Mouse (Mus musculus): ENCODE results near the gene Ripor3.

Ripor3 gene

GRCm38 (mm10) chr2:167989310-167989709 lies 21.1 kb downstream of the Ripor3 start:
- in situ Hi-C loops (cut with MboI, MseI) = no loop called here

DNA sequence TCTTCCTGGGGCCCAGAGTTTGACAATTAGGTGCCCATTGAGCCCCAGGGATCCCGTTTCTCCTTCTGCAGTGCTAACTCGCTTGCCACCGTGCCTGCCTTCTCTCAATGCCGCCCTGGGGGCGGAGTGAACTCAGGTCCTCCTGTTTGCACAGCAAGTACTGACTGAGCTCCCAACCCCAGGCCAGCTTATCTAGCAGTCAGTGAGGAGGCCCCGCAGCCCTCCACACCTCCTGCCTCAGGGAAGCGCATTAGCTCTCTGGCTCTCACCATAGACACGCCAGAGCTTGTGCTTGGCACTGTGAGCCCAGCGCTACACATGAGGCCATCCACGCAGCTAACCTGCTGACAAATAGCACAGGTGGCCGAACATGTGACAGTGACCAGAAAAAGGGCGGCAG lies 22.8 kb downstream of the Ripor3 start:
- in situ Hi-C loops (cut with MboI, MseI) = no loop called here

- in situ Hi-C loops (cut with MboI, MseI) = no loop called here
These were observed 23.7 kb downstream of the Ripor3 start for GRCm38 (mm10) chr2:167986762-167987161.

DNA sequence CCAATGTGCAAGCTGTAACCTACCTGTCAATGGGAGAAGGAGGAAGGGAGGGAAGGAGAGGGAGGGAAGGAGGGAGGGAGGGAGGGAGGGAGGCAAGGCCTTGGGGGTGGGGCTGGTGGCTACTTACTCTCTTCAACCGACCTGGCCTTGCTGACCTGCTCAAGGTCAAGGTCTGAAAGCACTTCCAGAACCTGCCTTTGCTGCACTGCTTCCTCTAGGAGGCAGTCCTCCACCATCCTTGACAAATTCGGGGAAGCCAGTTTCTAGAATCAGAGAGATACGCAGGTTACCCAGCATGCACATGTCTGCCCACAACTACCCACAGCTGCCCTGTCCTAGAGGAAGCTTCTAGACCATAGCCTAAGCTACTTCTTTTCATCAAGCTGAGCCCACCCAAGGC lies 25.5 kb downstream of the Ripor3 start:
- in situ Hi-C loops (cut with MboI, MseI) = no loop called here

DNA sequence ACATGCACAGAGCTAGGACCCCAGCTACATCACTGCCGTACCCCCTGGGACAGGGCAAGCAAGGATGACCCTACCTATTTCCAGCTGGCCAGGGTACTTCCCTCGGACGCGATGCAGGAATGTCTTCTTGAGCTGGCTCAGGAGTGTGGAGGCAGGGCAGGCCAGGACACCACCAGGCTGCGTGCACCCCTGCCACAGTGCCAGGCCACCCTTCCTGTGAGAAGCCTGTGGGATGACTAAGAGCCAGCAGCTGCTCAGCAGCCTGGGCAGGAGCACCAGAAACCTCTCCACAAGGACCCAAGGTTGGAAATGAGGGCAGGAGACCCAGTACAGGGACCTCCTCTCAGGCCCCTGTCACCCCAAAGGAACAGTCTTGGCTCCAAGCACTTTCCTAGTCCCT lies 26.0 kb downstream of the Ripor3 start:
- in situ Hi-C loops (cut with MboI, MseI) = no loop called here

DNA sequence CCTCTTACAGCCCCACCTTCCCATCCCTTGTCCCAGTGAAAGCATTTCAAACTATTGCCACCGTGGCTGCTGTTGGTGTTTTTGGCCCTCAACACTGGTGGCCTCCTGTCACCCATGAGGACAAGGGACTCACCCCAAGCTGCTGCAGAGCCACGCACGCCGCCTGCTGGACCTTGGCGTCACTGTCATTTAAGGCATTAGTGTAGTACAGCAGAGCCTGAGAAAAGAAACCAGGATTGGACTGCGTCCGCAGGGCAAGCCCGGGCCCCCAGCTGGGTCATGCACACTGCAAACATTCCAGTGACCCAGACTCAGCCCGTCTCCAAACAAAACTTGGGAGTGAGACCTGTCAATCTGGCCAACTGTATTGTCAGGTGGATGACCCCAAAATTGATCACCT lies 27.8 kb downstream of the Ripor3 start:
- in situ Hi-C loops (cut with MboI, MseI) = no loop called here

DNA sequence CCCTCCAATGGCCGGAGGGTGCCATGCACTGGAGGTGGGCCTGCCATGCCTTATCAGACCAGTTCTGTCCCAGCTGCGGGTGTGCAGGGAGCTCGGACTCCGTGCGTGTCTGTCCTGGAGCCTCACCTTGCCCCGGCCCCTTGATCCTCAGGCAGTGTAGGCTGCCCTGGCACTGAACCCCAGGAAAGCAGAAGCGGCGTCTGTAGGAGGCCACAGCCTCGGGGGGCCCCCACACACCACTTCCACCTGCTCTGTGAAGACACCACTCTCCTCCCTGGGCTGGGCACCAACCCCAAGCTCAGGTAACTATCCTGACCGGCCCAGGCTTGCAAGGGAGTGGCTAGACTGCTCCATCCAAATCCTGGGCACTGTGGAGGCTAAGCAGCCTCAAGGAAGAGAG lies 30.0 kb downstream of the Ripor3 start:
- in situ Hi-C loops (cut with MboI, MseI) = no loop called here

DNA sequence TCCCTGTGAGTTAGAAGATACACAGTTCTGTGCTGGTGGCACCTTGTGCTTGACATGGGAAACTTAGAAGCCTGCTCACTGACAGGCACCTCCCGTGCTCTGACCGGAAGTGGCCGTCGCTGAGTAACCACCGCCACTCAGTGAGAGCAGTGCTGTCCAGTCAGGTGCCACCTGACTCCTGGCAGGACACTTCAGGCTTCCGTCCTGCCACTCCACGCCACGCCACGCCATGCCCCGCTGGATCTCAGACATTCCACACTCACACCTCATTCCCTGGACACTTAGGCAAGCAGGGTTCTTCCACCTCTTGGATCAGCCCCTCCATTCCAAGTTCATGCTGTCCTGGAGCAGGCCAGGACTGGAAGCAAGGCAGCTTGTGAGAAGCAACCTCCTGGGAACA lies 32.1 kb downstream of the Ripor3 start:
- in situ Hi-C loops (cut with MboI, MseI) = no loop called here

DNA sequence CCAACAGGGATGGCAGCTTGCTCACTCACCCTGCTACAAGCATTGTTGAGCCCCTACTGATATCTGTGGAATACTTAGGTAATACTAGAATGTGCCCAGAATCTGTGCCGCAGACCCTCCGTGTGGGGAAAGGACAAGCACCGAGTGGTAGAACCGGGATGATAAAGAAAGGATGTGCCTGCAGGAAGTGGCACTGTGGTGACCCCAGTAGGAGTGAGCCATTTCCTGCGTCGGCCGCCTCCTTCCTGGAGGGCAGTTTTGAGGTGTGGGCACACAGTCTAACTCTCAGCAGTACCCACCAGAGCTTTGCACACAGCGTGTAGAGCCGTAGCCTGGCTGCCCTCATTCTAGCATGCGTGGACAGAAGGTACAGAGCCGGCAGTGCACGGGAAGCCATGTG lies 34.7 kb downstream of the Ripor3 start:
- in situ Hi-C loops (cut with MboI, MseI) = no loop called here

DNA sequence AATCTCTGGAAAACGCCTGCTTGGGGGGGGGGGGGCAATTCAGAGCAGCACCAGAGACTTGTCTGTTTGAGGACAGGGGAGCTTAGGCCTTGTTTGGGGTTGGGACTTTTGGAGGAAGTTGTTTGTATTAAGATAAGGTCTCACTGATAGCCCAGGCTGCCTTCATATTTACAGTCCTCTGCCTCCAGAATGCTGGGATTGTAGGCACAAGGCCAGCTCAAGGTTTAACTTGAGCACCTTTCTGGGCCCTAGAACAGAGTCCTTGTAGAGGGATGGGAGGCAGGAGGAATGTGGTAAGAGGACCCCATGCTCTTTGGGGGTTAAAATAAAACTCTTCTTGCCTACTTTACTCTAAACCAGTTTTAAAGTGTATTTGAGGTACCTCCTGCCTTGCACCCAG lies 37.6 kb downstream of the Ripor3 start:
- in situ Hi-C loops (cut with MboI, MseI) = loop anchor here (25.0 kb wide), 1 partner anchor 614 kb away; no protein-coding TSS in a partner anchor

DNA sequence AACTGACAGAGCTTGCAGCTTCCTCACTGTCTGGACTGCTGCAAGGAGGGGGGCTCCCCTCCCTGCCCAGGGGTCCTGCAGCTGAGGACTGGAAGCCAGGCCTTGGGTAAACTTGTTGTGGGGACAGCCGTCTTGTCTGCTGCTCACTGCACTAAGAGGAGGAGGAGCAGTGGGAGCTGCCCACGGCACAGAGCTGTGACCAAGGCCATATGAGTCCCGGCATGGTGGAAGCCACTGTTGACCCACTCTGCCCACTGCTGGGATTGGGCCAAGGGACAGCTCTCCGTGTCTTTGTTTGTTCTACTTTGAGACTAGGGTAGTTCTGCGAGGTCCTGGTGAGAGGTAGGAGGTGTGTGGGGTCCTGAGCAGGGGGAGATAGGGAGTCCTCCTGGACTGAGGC lies 38.3 kb downstream of the Ripor3 start:
- in situ Hi-C loops (cut with MboI, MseI) = loop anchor here (25.0 kb wide), 1 partner anchor 615 kb away; no protein-coding TSS in a partner anchor

DNA sequence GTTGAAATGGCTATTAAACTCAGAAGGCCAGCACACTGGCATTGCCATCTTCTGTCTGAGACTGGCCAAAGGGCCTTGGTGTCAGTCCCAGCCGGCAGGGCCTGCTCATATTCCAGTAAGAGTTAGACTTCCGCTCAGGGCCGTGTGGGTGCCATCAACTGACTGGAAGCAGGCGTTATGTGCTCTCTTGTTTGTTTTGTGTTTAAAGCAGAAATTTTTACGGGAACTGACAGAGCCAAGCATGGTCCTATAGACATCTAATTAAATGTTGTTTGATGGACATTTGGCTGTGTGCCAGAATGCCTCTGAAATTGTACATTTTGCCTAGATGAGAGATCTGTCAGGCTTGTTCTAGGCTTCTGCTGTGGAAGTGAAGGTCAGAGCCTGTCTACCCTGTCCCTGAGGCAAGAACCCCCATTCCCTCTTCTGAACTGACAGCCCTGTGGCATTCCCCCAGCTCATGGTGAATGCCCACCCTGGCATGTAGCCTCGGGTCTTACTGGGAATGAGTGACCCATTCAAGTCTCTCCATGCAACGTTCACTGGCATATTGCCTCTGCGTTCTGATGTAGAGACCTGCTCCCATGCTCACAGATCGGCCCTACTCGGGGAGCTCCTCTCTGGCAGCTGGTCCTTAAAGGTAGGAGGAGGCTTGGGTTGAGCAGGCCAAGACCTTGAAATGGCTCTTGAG lies 40.4 kb downstream of the Ripor3 start:
- in situ Hi-C loops (cut with MboI, MseI) = loop anchor here (25.0 kb wide), 1 partner anchor 617 kb away; no protein-coding TSS in a partner anchor

DNA sequence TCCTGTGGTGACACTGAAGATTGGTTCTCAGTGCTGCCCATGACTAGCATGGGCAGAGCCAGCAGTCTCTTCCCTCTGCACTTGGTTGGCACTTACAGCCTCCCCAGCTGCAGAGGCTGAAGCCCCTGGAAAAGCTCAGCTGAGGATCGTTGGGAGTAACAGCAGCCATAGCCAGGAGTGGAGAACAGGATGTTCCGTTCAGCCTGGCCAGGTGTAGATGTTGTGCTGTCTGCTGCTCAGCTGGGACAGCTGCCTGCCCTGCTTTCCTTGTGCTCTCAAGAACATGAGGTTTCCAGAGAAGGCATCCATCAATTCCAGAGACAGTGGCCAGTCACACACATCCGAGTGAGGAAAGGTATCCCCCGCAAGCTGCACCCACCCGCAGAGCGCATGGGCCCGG lies 41.9 kb downstream of the Ripor3 start:
- in situ Hi-C loops (cut with MboI, MseI) = loop anchor here (25.0 kb wide), 1 partner anchor 619 kb away; no protein-coding TSS in a partner anchor

GRCm38 (mm10) chr2:167965911-167966310 lies 44.5 kb downstream of the Ripor3 start:
- in situ Hi-C loops (cut with MboI, MseI) = loop anchor here (25.0 kb wide), 1 partner anchor 621 kb away; no protein-coding TSS in a partner anchor

DNA sequence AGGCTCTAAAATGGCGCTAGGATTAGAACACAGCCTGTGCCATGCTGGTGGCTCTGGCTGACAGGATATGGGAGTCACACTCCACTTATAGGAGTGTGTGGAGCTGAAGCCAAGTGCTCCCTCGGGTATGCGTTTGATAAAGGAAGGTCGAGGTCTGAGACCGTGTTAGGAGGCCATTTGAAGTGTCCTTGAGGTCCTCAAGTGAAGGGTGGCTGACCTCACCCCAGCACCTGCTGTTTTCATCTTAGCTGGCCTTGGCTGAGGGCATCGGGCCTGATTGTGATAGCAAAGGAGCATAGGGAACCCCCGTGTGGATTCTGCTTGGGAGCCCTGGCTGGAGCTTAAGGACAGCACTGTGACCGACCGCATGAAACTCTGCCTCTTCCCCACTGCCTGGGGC lies 46.1 kb downstream of the Ripor3 start:
- in situ Hi-C loops (cut with MboI, MseI) = loop anchor here (25.0 kb wide), 1 partner anchor 623 kb away; no protein-coding TSS in a partner anchor

DNA sequence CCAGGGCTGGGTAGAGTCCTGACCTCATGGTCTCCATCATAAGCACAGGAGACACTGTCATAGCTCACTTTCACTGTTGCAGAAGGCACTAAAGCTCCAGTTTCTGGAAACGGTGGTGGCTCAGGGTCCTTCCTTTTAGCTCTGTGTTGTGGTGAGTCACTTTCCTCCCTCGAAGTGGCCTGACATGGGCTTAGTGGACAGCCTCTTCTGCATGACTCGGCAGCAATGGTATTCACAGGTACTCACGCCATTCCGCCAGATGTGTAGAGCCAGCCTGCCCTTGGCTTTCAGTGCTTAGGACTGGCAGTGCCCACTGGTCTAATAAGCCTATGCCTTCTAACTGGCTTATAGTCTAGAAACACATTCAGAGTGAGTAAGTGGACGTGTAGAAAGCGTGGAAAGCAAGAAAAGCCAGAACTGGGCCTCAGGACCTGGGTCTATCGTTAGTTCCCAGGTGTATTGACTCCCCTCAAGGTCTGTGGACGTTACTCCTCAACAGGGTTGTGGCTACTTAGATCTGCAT lies 46.6 kb downstream of the Ripor3 start:
- in situ Hi-C loops (cut with MboI, MseI) = loop anchor here (25.0 kb wide), 1 partner anchor 623 kb away; no protein-coding TSS in a partner anchor

DNA sequence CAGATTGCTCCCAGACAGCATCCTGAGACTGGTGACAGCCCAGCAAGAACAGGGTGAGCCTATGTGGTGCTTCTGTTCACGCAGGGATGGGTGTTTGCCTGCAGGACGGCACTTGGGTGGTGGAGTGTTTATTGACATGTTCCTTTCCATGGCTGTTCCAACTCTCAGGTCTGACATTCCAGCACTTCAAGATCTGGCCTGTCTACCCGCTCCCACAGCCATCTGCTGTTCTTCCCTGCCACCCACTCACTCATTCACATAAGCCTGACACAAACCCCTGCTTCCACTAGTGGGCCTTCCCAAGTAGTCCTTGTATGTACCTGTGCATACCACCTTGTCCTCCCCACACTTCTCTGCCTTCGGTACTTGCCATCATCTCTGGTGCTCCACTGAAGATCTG lies 47.2 kb downstream of the Ripor3 start:
- in situ Hi-C loops (cut with MboI, MseI) = loop anchor here (25.0 kb wide), 1 partner anchor 624 kb away; no protein-coding TSS in a partner anchor

DNA sequence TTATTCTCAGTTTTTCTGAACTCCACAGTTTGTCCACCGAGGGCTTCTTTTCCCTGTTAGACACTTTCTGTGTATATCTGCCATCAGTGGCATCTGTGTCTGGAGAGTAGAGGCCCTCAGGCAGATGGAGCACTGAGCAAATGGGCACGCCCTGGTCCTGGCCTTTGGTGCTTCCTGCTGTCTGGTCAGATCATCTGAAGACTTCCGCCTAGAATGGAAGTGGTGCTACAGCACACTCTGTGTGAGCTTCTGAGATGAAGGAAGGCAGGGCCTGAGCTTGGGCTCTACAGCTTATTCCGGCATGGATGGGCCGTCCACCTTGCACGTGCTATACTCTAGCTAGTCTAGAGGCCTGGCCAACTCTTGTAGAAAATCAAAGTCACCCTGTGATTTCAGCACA lies 48.1 kb downstream of the Ripor3 start:
- in situ Hi-C loops (cut with MboI, MseI) = loop anchor here (25.0 kb wide), 1 partner anchor 625 kb away; no protein-coding TSS in a partner anchor

DNA sequence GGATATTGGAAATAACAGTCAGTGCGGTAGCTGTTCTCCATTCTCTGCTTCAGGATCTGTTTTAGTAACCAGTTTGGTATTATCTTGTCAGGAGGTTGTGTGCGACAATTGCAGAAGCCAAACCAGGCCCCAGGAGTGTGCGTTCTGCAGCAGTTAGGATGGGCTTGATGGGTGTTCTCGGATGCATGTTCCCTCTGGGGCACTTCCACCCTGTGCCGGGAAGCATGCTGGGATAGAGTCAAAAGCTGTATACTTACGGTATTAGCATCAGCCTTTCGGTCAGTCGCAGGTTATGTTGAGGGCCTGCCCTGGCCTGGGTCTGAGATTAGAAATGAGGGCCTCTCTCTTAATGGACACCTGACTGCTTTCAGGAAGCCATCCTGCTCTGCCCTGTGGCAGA lies 49.8 kb downstream of the Ripor3 start:
- in situ Hi-C loops (cut with MboI, MseI) = loop anchor here (25.0 kb wide), 1 partner anchor 627 kb away; no protein-coding TSS in a partner anchor

- in situ Hi-C loops (cut with MboI, MseI) = loop anchor here (25.0 kb wide), 1 partner anchor 627 kb away; no protein-coding TSS in a partner anchor
These were observed 50.4 kb downstream of the Ripor3 start for GRCm38 (mm10) chr2:167959996-167960395.

- in situ Hi-C loops (cut with MboI, MseI) = loop anchor here (25.0 kb wide), 1 partner anchor 628 kb away; no protein-coding TSS in a partner anchor
These were observed 51.0 kb downstream of the Ripor3 start for GRCm38 (mm10) chr2:167959384-167959911.

DNA sequence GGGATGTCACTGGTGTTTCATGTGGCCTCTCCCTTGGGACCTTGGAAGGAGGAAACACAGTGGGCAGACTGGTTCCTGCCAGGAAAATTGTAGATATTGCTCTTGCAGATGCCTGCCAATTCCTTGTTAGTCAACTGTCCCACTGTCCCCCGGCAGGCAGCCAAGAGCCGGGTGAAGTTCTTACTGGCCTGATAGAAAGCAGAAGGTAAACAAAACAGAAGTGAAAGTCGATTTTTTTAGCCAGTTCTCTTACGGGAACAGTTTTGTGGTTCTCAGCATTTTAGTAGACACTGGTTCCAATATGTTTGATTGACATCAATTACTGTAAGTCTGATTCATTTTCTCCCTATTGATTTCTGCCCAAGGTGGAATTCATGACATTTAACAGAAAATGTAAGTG lies 51.6 kb downstream of the Ripor3 start:
- in situ Hi-C loops (cut with MboI, MseI) = loop anchor here (25.0 kb wide), 1 partner anchor 628 kb away; no protein-coding TSS in a partner anchor
